In the genomic region with DNA sequence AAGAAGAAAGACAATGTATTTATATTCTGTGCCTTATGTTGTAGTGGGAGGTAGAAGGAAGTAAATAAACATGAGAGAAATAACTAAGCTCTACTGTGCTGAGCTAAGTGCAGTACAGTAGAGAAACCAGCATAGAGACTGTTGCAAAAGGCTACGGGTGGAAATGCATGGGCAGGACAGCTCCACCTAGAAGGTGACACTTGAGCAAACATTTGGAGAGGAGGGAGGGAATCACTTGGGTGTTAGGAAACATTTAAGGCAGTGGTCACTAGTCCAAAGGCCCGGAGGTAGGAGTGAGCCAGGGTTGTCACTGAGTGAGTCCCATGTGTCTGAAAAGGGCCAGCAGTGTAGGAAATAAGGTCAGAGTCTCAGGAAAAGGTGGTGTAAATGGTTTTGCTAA, we compare ENCODE assay signal across 23 mouse cellular contexts.
"Had no signal": no experiment of that assay in that cellular context is flagged by ENCODE, and none has a peak within 500 bp of the region (broad histone marks: within the 10 kb centered on the region; RNA-seq: fewer than 3 reads in every experiment).

No protein-coding gene starts in this region.

- H3K27ac ChIP-seq: kidney, postnatal 0 days; layer of hippocampus, adult 2 months; limb, embryonic 10.5 days; limb, embryonic 13.5 days; liver, embryonic 14.5 days; midbrain, embryonic 10.5 days; midbrain, embryonic 13.5 days; neural tube, embryonic 13.5 days; stomach, embryonic 15.5 days had no signal

- ATAC-seq: intestine, postnatal 0 days; lung, postnatal 0 days; midbrain, embryonic 13.5 days; midbrain, embryonic 16.5 days had no signal

- H3K9me3 ChIP-seq: limb, embryonic 10.5 days; limb, embryonic 13.5 days; megakaryocyte, embryonic 14.5 days; midbrain, embryonic 10.5 days; midbrain, embryonic 13.5 days; neural tube, embryonic 13.5 days; stomach, embryonic 15.5 days had no signal

- H3K36me3 ChIP-seq: stomach, embryonic 15.5 days had no signal

- H3K9ac ChIP-seq: limb, embryonic 13.5 days; liver, embryonic 14.5 days; lung, embryonic 14.5 days; midbrain, embryonic 13.5 days; neural tube, embryonic 13.5 days; stomach, embryonic 15.5 days had no signal

- H3K4me1 ChIP-seq: limb, embryonic 10.5 days; limb, embryonic 13.5 days; midbrain, embryonic 10.5 days; midbrain, embryonic 13.5 days; neural tube, embryonic 13.5 days; stomach, embryonic 15.5 days had no signal

- DNase-seq: kidney, adult 2 months; kidney, postnatal 25 days; layer of hippocampus, postnatal 36 days; lung, embryonic 14.5 days; retina, postnatal 1 day; right cerebral cortex, postnatal 25 days; spleen, adult 18-20 months; thymus, adult 18-20 months; thymus, postnatal 4 days had no signal

- H3K27me3 ChIP-seq: limb, embryonic 13.5 days; midbrain, embryonic 13.5 days; neural tube, embryonic 13.5 days; stomach, embryonic 15.5 days had no signal

- H3K4me2 ChIP-seq: limb, embryonic 13.5 days; lung, embryonic 14.5 days; midbrain, embryonic 13.5 days; neural tube, embryonic 13.5 days; stomach, embryonic 15.5 days had no signal

- H3K4me3 ChIP-seq: layer of hippocampus, adult 2 months; limb, embryonic 10.5 days; limb, embryonic 13.5 days; megakaryocyte, embryonic 14.5 days; midbrain, embryonic 10.5 days; midbrain, embryonic 13.5 days; myocyte; neural tube, embryonic 13.5 days; stomach, embryonic 15.5 days had no signal
